Mouse (Mus musculus): ENCODE results near the gene Eps15l1. TPM values are rescaled to one million over a fixed set of nuclear protein-coding genes. Genes with fewer than 3 reads are reported as not detected.

Gene Eps15l1
- polyA plus RNA-seq, 1 experiment: 8.1 TPM

GRCm38 (mm10) chr8:72453904-72454303, 32.6 kb upstream of the Eps15l1 start:
- H3K27me3 ChIP-seq (replicated peaks): no peaks in the 10 kb centered on the region
- no peak for TF ChIP-seq FLI1 (IDR thresholded peaks at IDR 0.05; ENCODE audit: low read length)
- no peak for TF ChIP-seq GATA1 (IDR thresholded peaks at IDR 0.05; ENCODE audit: borderline replicate concordance, low read length)
- no peak overlapping the region for H3K4me3 ChIP-seq (replicated peaks)
- peaks cover 4% of the 10 kb centered on the region for H3K9me3 ChIP-seq
- peaks cover 90% of the 10 kb centered on the region for H3K36me3 ChIP-seq (replicated peaks; ENCODE audit: low read length)
- peaks cover 6% of the 10 kb centered on the region; the same call in 1 of the 2 replicates for H3K4me1 ChIP-seq

- TF ChIP-seq FLI1 (IDR thresholded peaks at IDR 0.05; ENCODE audit: low read length): no peak
- TF ChIP-seq GATA1 (IDR thresholded peaks at IDR 0.05; ENCODE audit: borderline replicate concordance, low read length): no peak
- H3K36me3 ChIP-seq (replicated peaks; ENCODE audit: low read length): peaks cover 87% of the 10 kb centered on the region
- no peak overlapping the region for H3K4me3 ChIP-seq (replicated peaks)
- peaks cover 4% of the 10 kb centered on the region for H3K9me3 ChIP-seq
- H3K4me1 ChIP-seq: peaks cover 16% of the 10 kb centered on the region
- H3K27me3 ChIP-seq (replicated peaks): no peaks in the 10 kb centered on the region
These were observed 30.3 kb upstream of the Eps15l1 start for GRCm38 (mm10) chr8:72451516-72451915.

DNA sequence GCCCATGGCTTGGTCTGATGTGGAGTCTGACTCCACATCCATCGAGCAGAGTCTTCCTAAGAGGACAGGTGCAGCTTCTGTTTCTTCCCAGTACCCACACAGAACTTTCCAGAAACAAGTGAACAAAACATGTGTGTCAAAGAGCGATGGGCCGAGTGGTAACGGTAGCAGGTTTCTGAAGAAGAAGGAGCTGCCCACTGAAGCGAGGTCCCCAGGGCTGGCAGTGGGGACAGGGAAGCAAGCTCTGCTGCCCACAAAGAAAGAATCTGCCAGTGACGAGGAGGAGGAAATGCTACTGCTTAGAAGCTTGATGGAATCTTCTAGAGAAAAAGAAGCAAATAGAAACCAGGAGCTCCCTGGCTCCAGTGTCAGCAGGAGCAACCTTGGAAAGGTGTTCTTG, 23.8 kb upstream of the Eps15l1 start:
- H3K36me3 ChIP-seq (replicated peaks; ENCODE audit: low read length): peaks cover 34% of the 10 kb centered on the region
- no peaks in the 10 kb centered on the region for H3K27me3 ChIP-seq (replicated peaks)
- H3K4me3 ChIP-seq (replicated peaks): peak overlapping the region; percentile 77
- H3K4me1 ChIP-seq: peaks cover 45% of the 10 kb centered on the region
- TF ChIP-seq FLI1 (IDR thresholded peaks at IDR 0.05; ENCODE audit: low read length) (no peak), GATA1 (IDR thresholded peaks at IDR 0.05; ENCODE audit: borderline replicate concordance, low read length) (no peak)
- no peaks in the 10 kb centered on the region for H3K9me3 ChIP-seq

DNA sequence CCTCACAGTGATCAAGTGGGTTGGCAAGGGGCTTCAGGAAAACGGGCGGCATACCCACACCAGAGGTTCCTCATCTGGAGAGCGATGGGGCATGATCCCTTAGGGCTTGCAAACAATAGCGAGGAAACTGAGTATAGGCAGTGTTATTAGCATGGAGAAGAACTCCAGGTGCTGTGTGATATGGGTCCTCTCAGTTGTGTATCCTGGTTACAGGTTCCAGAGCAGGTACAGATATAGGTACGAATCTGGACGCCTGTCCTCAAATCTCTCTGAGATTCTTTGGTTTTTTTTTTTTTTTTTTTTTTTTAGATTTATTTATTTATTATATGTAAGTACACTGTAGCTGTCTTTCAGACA, 22.7 kb upstream of the Eps15l1 start:
- no peaks in the 10 kb centered on the region for H3K27me3 ChIP-seq (replicated peaks)
- H3K4me3 ChIP-seq (replicated peaks): peak overlapping the region; percentile 93
- H3K36me3 ChIP-seq (replicated peaks; ENCODE audit: low read length): peaks cover 23% of the 10 kb centered on the region
- no peaks in the 10 kb centered on the region for H3K9me3 ChIP-seq
- TF ChIP-seq GATA1 (IDR thresholded peaks at IDR 0.05; ENCODE audit: borderline replicate concordance, low read length): no peak
- TF ChIP-seq FLI1 (IDR thresholded peaks at IDR 0.05; ENCODE audit: low read length): no peak
- H3K4me1 ChIP-seq: peaks cover 45% of the 10 kb centered on the region

- Histone ChIP-seq H3K27me3 (replicated peaks) (no peaks in the 10 kb centered on the region), H3K36me3 (replicated peaks; ENCODE audit: low read length) (peaks cover 20% of the 10 kb centered on the region), H3K4me3 (replicated peaks) (peak within 1 kb of the TSS; percentile 93), H3K9me3 (no peaks in the 10 kb centered on the region), H3K4me1 (peaks cover 50% of the 10 kb centered on the region)
- no peak for TF ChIP-seq GATA1 (IDR thresholded peaks at IDR 0.05; ENCODE audit: borderline replicate concordance, low read length)
- no peak for TF ChIP-seq FLI1 (IDR thresholded peaks at IDR 0.05; ENCODE audit: low read length)
These were observed 22.2 kb upstream of the Eps15l1 start, which contains the start of the genes Calr3 and 1700030K09Rik for GRCm38 (mm10) chr8:72443338-72443993. Calr3 (minus strand) TSS chr8:72443870. 1700030K09Rik (plus strand) TSS chr8:72443880.

DNA sequence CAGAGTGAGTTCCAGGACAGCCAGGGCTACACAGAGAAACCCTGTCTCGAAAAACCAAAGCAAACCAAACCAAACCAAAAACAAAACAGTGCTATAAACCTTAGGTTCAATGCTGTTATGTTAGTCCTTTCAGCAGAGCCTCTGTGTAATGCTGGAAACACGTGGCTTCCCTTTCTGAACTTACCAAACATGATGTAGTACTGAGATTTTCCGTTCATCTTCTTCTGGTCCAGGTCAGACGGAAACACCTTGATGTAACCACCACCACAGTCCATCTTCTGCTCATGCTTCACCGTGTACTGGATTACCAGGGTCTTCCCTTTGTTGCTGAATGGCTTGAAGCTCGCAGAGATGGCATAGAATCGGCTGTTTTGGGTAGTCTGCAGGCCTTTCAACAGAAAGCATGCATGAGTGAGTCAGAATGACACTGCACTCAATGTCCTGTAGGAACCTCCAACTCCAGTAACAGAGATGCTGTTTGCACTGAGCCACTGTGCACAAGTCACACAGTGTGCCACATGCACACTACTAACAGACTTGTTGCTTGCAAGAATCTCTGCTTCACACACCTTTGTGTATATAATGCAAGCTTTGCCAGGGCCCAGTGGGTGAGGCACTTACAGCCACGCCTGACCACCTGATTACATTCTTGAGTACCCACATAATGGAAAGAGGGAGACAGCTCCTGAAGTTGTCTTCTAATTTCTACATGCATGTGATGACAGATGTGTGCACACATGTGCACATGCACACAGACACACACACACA, 17.2 kb upstream of the Eps15l1 start:
- Histone ChIP-seq H3K4me3 (replicated peaks) (peak overlapping the region; percentile 35), H3K27me3 (replicated peaks) (no peaks in the 10 kb centered on the region), H3K9me3 (no peaks in the 10 kb centered on the region), H3K4me1 (peaks cover 33% of the 10 kb centered on the region), H3K36me3 (replicated peaks; ENCODE audit: low read length) (no peaks in the 10 kb centered on the region)
- TF ChIP-seq FLI1 (IDR thresholded peaks at IDR 0.05; ENCODE audit: low read length): no peak
- no peak for TF ChIP-seq GATA1 (IDR thresholded peaks at IDR 0.05; ENCODE audit: borderline replicate concordance, low read length)

- Histone ChIP-seq H3K27me3 (replicated peaks) (no peaks in the 10 kb centered on the region), H3K4me3 (replicated peaks) (no peak overlapping the region), H3K36me3 (replicated peaks; ENCODE audit: low read length) (no peaks in the 10 kb centered on the region), H3K9me3 (no peaks in the 10 kb centered on the region), H3K4me1 (peaks cover 27% of the 10 kb centered on the region)
- no peak for TF ChIP-seq GATA1 (IDR thresholded peaks at IDR 0.05; ENCODE audit: borderline replicate concordance, low read length)
- TF ChIP-seq FLI1 (IDR thresholded peaks at IDR 0.05; ENCODE audit: low read length): no peak
These were observed 13.7 kb upstream of the Eps15l1 start for GRCm38 (mm10) chr8:72434952-72435351.

DNA sequence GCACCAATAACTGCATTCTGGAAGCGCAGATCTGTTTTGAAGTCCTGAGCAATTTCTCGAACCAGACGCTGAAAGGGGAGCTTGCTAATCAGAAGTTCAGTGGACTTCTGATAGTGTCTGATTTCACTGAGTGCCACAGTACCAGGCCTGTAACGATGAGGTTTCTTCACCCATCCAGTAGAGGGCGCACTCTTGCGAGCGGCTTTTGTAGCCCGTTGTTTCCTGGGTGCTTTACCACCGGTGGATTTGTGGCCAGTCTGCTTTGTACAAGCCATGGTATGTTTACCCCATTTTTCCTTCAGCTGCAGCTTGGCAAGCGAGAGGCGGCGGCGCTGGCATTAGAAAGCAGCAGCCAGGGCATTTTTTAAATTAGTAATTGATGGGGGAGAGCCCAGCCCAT, 8.4 kb upstream of the Eps15l1 start:
- H3K4me3 ChIP-seq (replicated peaks): no peak overlapping the region
- H3K27me3 ChIP-seq (replicated peaks): no peaks in the 10 kb centered on the region
- H3K4me1 ChIP-seq: peaks cover 13% of the 10 kb centered on the region
- H3K36me3 ChIP-seq (replicated peaks; ENCODE audit: low read length): no peaks in the 10 kb centered on the region
- no peaks in the 10 kb centered on the region for H3K9me3 ChIP-seq
- TF ChIP-seq FLI1 (IDR thresholded peaks at IDR 0.05; ENCODE audit: low read length): no peak
- no peak for TF ChIP-seq GATA1 (IDR thresholded peaks at IDR 0.05; ENCODE audit: borderline replicate concordance, low read length)

GRCm38 (mm10) chr8:72422926-72423325, 1.7 kb upstream of the Eps15l1 start:
- TF ChIP-seq GATA1 (IDR thresholded peaks at IDR 0.05; ENCODE audit: borderline replicate concordance, low read length) (no peak), FLI1 (IDR thresholded peaks at IDR 0.05; ENCODE audit: low read length) (no peak)
- Histone ChIP-seq H3K27me3 (replicated peaks) (no peaks in the 10 kb centered on the region), H3K36me3 (replicated peaks; ENCODE audit: low read length) (peaks cover 11% of the 10 kb centered on the region)

More at GRCm38 (mm10) chr8:72422926-72423325, 1.7 kb upstream of the Eps15l1 start:
- Histone ChIP-seq H3K4me1 (peaks cover 57% of the 10 kb centered on the region), H3K9me3 (no peaks in the 10 kb centered on the region), H3K4me3 (replicated peaks) (no peak overlapping the region)

Measured in megakaryocyte, embryonic 14.5 days (primary cell).